Mouse (Mus musculus) T-helper 17 cell (primary cell): ENCODE measurements at regions not wholly inside any gene's neighbourhood (a gene's known extent, or its start where the extent isn't known, plus 50 kb on each side); places are given as distances from the start of the nearest gene placed in this dataset.
"Not testable (repeated sequence)": the region's sequence is repeated elsewhere in the genome, so short reads cannot be mapped to it uniquely, and the experiment has no call there.

ENCODE experiments used
- in situ Hi-C, 2 experiments: fragments of 300-600 bp; cut with MboI, MseI; formaldehyde crosslinking; loops; 1 replicate in 1 of 2; 2 replicates in 1 of 2; pipeline ENCODE4 v1.15.1; 2025; ENCODE audit warnings: high pct_unique_total_duplicates in 2 of 2

DNA sequence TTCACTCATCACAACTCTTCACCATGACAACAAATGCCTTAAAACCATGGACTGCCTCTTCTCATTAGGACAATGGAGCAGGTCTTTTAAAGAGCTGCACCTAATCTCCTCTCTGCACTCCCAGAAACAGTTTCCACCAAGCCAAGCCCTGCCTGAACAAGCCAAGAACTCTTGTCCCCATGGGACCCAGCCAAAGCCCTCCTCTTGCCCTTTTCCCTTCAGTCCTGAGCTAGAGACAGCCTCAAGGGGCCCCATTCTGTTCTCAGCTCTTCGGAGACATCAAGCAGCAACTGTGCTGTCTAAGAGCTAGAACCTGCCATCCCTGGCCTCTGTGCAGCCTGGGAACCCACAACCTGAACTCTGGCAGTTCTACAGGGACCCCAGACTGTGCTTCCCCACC lies 345.0 kb upstream of the Irak1bp1 start:
- in situ Hi-C loops, result no loop called here

DNA sequence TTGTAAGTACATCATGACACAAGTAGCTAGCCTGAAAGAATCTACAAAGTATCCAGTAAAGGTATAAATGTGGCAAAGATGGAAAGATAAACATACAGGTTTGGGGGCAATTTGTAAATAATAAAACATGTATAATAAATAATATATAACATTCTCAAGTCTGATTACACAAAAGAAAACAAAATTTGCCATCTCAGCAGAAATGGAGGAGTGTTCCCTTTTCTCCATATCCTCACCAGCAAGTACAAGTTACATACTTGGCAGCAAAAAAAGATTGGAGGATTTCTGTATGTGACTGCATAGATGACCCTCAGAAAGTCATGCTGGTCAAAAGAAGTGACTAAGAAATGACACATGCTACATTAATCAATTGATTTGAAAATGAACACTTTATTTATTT lies 335.9 kb upstream of the Irak1bp1 start:
- in situ Hi-C loops, result no loop called here

DNA sequence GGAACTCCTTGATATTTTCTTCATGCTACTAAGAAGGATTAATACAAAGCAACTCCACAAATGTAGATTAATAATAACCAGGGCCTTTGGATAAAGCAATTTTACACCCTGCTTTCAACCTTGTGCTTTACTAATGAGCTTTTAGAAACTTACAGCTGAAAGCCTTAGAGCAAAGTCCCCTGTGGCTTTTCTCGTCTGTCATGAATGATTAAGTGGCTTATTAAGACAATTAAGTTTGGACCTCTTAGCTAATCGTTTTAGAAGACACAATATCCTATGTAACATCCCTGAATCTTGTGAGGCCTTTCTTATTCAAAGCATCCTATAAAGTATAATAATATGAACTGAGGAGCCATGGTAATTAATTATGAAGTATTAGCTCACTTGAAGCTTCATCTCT lies 319.3 kb upstream of the Irak1bp1 start:
- in situ Hi-C loops, result no loop called here

DNA sequence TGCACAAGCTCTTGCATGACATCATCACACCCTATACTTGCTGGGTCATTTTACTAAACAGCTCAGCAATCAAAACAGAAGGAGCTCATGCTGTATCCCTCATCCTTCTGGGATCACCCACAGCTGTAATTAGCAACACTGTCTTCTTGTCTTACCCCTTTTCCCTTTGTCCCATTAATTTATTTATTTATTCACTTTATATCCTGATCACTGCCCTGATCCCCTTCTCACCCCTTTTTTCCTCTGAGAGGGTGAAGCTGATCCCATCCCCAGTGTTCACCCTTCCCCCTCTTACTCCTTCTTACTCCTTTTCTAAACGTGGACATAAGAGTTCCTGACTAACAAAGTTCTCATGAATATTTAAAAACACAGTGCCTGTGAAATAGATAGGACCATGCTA lies 310.3 kb upstream of the Irak1bp1 start:
- in situ Hi-C loops, result no loop called here

DNA sequence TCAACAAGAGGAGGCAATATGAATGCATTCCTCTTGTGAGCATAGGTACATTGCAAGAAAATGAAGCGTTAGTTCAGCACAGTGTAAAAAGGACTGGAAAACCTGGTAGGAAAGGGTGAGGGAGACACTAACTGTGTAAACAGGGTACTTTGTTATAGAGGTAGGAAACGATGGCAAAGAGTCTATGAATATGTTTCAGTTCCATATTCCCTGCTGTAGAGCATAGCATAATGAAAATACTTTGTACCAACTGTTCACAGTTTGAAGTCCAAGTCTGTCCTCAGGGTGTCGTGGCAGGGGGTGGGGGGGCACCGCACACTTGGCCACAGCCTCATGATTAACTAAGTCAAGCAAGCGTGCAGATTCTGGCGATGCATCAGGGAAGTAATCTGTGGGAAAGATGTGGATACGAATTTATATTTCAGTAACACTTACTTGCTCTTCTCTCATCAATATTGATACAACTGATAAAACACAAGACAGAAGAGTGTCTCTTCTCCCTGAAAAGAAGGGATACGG lies 301.4 kb upstream of the Irak1bp1 start:
- in situ Hi-C loops, result no loop called here

DNA sequence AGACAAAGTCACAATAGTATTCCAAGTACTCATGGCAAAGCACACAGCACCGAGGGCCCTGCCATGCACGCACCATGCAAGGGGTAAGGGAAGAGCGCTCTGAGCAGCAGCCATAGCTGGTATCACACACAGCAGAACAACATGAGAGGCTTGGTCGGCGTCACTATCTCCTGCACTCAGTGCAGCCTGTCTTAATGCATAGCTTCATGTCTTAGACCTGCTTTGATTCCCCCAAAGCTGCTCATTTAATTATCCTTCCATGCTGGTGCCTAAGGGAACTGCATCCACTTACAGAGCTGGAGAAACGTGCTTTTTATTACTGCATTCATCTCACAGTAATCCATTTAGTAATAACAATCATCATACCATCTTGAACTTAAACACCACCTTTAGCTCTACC lies 276.6 kb upstream of the Irak1bp1 start:
- in situ Hi-C loops, result no loop called here

DNA sequence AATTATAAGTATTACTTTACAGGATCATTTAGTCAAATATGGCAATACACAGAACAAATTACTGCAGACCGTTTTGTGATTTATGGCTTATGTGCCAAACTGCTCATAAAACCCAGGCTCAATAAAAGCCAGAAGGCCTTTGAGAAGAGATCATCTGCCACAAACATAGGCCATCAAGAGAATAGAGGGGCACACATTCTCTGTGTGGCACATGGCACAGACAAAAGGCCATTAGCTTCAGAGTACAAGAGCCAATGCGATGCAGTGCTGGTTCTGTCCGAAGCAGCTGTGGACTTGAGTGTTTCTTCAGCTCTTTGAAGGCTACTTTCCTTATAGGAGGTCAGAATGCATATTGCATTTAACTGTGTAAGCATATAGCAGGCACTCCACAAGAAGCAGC lies 276.1 kb upstream of the Irak1bp1 start:
- in situ Hi-C loops, result no loop called here

DNA sequence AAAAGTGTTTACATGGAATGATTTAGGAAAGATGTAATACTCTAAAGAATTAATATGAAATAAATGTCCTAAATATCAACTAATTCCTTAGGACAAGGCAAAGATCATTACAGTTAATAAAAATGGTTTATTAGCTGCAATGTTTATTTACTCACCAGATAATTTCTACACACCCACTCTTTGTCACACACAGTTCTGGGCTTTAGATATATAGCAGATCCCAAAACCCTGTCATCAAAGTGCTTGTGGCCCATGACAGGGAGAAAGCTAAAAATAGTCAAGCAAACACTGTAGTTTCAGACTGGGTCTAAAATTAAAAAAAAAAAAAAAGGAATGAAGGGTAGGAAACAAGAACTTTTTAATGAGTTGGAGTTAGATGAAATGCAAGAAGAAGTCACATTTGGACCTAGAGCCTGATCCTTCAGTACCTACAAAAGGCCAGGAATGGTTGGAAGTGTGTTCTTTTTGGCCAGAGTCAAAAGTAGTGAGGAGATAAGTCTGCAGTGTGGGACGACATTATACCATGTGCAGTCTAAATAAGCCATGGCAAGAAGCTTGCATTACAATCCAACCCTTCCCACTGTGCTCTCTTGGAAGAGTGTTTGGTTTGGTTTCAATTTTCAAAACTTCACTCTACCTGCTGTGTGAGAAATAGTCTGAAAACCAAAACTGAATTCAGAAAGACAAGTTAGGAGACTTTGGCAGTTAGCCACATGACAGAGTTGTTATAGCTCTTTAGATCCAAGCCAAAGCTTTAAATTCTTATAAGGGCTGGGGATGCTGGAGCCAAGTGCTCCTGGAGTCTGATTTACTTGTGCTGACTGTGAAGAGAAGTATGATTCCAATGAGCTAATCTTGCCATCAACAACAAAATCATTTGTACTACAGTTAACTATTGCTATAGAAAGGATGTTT lies 266.5 kb upstream of the Irak1bp1 start:
- in situ Hi-C loops, result no loop called here

DNA sequence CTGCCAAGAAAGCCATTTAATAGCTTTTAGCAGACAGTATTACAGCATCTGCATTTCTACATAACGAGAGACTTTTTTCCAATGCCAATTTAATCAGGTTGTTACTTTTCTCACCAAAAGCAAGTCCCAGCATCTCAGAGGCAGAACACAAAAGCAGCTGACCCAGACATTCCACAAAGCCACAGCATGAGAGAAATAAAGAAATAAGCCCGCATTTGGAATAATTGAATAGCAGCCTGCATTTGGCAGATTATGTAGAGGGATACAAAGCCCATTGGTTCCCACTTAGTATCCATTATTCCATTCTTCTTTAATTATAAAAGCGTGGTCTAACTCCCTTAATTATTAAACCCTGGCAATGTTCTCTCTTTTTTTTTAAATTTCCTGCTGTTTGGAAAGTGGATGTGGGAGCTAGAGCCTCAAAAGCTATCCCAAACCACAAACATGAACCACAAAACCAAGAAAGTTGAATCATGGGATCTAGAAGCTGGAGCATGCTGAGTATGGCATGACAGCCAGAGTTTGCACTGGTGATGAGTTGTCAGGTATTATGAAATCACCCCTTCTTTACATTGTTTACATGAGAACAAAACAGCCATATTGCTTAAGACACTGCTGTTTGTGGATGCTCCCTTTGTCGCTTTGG lies 247.8 kb upstream of the Irak1bp1 start:
- in situ Hi-C loops, result loop anchor here in 1 of 2 experiments (25.0 kb wide), 1 partner anchor 1606 kb away; no protein-coding TSS in a partner anchor

DNA sequence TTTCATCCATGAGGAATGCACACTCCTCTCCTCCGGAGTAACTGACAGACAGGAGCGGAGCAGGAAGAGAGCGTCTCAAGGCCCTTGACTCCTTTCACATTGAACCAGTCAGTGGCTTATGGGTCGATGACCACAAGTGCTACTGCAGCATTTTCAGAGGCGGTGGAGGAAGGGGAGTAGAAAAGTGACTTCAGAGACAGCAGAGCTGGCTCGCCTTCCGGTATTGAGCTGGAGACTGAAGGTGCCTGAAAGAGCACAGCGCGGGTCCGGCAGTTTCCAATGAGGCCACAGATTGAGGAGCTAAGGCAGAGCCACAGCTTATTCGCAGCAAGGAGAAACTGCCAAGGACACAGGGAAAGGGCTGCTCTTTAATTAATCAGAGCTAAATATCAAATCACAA lies 220.2 kb upstream of the Irak1bp1 start:
- in situ Hi-C loops, result no loop called here

DNA sequence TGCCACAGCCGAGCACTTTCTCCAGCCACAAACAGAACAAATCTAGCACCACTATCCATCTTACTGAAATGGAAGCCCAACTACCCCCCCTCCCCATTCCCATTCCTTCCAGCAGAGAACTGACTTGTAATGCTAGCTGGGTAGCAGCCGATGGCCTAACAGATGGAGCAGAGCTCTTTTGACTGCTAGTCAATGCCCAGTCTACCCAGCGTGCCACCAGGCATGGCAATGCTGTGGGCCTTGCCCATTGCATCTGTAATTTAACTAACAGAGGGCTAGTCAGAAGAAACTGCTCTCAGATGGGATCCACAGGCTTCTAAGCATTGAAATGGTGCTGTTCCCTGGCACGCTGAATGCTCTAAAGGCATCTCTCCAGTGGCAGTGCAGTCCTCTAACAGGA lies 219.4 kb upstream of the Irak1bp1 start:
- in situ Hi-C loops, result no loop called here

DNA sequence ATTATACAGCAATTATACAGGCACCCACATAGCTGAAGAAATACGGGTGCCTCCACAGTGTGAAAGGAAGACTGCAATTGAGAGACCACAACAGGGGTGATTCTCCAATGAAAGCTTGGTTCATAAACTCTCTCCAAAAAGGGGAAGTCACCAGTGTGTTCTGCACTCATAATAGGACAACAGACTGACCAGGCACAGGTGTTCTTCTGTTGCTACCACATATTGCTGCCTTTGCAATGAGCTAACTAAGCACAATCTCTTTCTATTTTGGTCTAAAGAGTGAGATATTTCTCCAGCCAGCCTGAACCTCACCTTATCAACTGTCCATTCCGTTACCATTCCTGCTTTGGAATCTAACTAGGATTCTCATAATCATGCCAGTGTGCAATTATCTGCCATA lies 216.8 kb upstream of the Irak1bp1 start:
- in situ Hi-C loops, result no loop called here

DNA sequence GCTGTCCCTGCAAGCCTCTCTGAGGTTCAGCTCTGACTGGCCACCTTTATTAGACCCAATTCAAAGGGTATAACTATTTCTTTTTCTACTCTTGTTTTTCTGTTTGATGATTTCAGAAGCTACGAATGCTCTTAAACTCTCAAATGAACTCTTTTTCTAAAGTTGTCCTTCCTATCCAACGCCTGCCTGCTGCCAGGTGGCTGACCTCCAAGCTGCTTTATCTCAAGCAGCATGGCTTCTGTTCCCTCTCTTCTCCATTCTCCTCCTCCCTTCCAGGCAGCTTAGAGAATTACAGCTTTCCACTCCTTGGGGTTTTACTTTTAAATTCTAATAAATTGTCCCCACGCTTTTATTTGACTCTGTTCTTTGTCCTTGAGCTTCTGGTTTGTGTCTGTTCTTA lies 196.9 kb upstream of the Irak1bp1 start:
- in situ Hi-C loops, result no loop called here

DNA sequence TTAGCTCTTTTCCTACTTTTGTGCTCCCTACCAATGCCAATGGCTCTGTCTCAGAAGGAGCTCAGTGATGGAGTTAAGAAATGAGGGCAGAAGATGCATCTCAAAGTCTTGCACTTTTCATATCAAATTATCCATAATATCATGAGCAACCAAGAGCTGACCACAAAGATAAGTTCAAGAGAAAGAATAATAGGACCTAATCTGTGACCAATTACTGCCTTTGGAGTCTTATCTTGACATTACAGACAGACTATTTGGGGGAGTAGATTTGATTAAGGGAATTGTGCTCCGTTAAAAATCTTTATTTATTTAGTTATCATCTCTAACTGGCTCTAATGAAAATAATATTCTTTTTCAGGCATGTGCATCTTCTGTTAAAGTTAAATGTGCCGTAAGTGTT lies 189.1 kb upstream of the Irak1bp1 start:
- in situ Hi-C loops, result loop anchor here in 1 of 2 experiments (10.0 kb wide), 1 partner anchor 1415 kb away; no protein-coding TSS in a partner anchor

DNA sequence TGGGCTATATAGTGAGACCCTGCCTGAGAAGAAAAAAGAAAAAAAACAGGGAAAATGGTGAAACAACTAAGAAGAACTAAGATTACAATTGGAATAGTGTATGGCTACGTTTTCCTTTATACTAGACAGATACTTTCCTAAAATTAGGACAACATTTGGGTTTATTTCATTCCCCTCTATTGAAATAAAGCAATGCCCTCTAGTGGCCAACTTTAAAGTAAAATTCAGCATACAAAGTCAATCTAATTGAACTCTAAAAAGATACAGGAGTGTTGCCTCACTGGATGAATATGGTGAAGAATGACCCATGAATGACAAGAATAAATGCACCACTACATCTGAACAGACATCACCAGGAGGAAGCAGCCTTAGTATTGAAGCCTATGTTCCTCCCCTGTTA lies 185.4 kb upstream of the Irak1bp1 start:
- in situ Hi-C loops, result loop anchor here in 1 of 2 experiments (10.0 kb wide), 1 partner anchor 1419 kb away; no protein-coding TSS in a partner anchor

DNA sequence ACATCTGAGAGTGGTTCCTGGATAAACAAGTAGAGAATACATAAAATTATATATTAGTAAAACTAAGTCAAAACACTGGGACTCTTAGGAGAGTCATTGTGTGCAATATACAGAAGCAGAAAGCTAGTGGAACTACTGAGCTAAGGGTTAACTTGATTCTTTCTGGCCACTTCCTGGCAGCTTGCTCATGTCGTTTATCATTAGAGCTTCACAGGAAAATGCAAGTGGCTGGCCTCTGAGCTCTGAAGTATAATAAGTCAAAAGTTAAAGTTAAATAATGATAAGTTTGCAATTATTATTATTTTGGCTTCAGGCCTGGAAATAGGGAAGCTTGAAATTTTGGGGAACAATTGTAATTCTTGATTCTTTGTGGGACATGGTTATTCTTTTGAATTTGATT lies 173.8 kb upstream of the Irak1bp1 start:
- in situ Hi-C loops, result not testable (repeated sequence)

DNA sequence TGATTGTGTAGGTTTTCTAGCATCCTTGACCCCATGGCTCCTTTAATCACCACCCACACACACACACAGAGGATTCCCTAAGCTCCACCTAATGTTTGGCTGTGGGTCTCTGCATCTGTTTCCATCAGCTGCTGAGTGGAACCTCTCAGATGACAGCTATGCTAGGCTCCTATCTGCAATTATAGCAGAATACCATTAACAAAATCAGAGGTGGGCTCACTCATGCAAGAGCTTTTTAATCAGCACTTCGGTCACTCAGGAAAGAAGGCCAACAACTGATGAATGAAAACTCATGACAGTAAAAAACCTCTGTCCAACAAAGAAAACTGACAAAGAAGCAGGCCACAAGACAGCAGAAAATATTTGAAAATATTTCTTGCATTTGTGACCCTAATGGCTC lies 147.1 kb upstream of the Irak1bp1 start:
- in situ Hi-C loops, result no loop called here

DNA sequence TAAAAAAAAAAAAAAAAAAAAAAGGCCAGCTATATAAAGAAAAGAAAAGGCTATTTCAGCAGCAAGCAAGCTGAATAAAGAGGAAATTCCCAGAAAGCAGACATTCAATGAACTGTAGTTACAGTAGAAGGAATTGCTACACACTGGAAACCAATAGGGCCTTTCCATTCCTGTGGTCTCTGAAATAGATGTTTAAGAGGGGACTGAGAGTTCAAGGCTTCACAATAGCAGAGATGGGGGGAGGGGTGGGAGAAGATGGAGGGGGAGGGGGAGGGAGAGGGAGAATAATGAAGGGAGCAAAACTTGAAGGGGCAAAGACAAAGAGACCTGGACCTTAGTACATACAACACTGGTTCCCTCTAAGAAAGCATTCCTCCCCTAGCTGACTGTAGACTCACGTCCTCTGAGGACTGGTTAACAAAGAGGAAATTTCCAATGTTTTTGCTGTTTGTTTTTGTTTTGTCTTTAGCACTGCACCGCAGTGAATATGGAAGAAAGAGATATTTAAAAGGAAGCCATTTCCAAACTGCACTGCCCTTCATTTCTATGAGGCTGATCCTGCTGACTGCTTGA lies 119.8 kb upstream of the Irak1bp1 start:
- in situ Hi-C loops, result no loop called here

DNA sequence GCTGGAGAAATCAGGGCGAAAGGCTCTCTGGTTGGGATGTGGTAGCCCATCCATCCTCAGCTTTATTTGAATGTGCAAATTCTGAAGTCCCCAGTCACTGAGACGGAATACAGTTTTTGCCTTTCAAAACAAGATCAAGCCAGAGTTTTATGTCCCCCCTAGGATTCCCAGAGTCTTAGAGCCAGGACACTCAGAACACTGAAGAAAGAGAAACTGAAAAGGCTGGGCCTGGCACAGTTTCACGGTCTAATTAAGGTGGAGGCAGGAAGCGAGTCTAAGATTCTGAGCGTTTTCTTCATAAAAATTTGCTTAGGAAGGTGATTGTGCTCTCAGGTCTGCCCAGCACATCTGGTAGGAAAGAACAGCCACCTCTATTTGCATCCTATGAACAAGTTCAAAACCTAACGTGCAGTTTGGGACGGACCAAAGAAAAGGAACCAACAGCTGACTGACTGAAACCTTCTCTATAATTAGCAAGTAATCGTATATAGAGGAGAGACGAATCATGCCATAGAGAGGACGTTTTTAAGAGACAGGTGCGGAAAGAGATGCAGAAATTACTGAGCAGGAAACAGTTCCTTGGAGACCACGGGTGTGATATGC lies 119.2 kb upstream of the Irak1bp1 start:
- in situ Hi-C loops, result no loop called here

DNA sequence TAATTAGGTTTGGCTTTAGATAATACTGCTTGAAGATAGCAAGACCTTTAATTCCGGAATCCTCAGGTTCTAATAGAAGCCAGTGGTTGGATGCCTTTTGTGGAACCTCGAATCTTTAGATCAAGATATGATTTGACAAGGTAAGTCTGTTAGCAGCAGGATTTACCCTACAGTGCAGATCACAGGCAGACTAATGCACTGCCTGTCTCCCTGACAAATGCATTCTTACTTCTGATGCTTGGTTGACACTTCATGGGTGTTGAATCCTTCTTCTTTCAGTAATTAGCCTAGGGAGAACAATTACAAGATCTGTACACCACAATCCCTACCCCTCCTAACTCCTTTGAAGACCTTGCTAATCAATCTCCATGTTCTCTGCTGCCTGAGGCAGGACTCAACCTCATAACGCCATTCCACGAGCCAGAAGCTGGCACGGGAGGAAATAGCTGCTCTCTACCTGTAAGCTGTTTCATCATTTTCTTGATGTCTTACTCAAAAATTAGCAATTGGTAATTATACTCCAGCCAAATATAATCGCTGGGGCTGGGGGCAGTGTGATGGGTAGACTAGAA lies 118.3 kb upstream of the Irak1bp1 start:
- in situ Hi-C loops, result no loop called here
